Mouse (Mus musculus): ENCODE measurements at regions not wholly inside any gene's neighbourhood (a gene's known extent, or its start where the extent isn't known, plus 50 kb on each side); places are given as distances from the start of the nearest gene placed in this dataset.

DNA sequence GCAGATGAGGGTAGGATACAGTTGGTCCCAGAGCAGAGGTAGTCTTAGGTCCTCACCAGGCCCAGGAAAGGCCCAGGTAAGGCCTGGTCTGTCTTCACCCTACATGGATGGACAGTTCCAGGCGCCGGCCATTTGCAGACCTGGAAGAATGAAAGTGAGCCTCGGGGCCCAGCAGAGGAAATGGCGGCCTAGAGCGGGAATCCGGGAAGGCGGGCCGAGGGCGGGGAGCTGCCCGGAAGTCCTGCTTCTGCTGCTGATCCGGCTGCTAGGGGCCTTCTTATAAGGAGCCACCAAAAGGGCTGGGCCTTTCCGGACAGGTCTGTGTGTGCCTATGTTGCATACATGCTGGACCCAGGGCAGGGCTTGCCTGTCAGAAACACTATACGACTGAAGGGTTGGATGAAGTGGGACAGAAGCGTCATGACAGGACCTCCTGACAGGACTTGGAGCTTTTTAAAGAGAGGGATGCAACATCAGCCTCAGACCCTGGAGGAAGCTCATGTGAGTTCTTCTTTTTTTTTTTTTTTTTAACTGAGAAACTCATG is 50.5 kb upstream of the Ppara start:
- H3K36me3 ChIP-seq (ENCODE audit: control insufficient read depth, insufficient read depth, low read length) = peaks cover 23% of the 10 kb centered on the region
- no peaks in the 10 kb centered on the region for H3K4me1 ChIP-seq (replicated peaks; ENCODE audit: control insufficient read depth, insufficient read depth, low read length)
- TF ChIP-seq CTCF (IDR thresholded peaks at IDR 0.05; ENCODE audit: borderline replicate concordance, control insufficient read depth, extremely low read depth, insufficient read depth, low read length, poor library complexity) (no peak), POLR2A (IDR thresholded peaks at IDR 0.05; ENCODE audit: control insufficient read depth, extremely low read depth, insufficient read depth, low read length, poor library complexity) (no peak)
- no peaks in the 10 kb centered on the region for H3K27me3 ChIP-seq (ENCODE audit: control insufficient read depth, insufficient read depth, low read length)
- no peak overlapping the region for H3K27ac ChIP-seq (ENCODE audit: control insufficient read depth, insufficient read depth, low read length)
- DNase-seq = no peak
- WGBS = 93% methylated on average over 14 of the region's 14 CpGs
- H3K4me3 ChIP-seq (ENCODE audit: control insufficient read depth, insufficient read depth, low read length) = no peak overlapping the region

DNA sequence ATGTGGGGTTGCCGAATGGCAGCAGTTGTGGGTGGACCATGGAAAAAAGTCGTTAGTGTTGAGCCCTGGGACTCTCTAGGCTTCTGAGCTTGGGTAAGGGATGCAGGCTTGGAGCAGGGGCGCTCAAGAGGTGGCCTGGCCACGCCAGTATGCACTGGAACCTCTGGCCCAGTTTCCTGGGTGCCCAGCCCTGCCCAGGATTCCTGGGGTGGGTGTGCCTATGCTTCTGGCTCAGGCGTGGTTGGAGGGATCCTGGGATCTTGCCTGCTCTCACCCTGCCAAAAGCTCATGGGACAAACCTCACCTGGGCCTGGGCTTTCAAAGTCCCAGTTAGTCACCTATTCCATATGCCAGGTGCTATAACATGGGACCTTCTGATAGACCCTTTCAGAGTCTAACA is 49.9 kb upstream of the Ppara start:
- H3K36me3 ChIP-seq (ENCODE audit: control insufficient read depth, insufficient read depth, low read length) = peaks cover 30% of the 10 kb centered on the region
- DNase-seq = no peak
- H3K27me3 ChIP-seq (ENCODE audit: control insufficient read depth, insufficient read depth, low read length) = no peaks in the 10 kb centered on the region
- TF ChIP-seq POLR2A (IDR thresholded peaks at IDR 0.05; ENCODE audit: control insufficient read depth, extremely low read depth, insufficient read depth, low read length, poor library complexity) = no peak
- TF ChIP-seq CTCF (IDR thresholded peaks at IDR 0.05; ENCODE audit: borderline replicate concordance, control insufficient read depth, extremely low read depth, insufficient read depth, low read length, poor library complexity) = no peak
- 89% methylated on average over 5 of the region's 5 CpGs for WGBS
- H3K4me3 ChIP-seq (ENCODE audit: control insufficient read depth, insufficient read depth, low read length) = no peak overlapping the region
- no peaks in the 10 kb centered on the region for H3K4me1 ChIP-seq (replicated peaks; ENCODE audit: control insufficient read depth, insufficient read depth, low read length)
- no peak overlapping the region for H3K27ac ChIP-seq (ENCODE audit: control insufficient read depth, insufficient read depth, low read length)
